9 mouse cellular contexts compared by ENCODE assay signal in the genomic region with DNA sequence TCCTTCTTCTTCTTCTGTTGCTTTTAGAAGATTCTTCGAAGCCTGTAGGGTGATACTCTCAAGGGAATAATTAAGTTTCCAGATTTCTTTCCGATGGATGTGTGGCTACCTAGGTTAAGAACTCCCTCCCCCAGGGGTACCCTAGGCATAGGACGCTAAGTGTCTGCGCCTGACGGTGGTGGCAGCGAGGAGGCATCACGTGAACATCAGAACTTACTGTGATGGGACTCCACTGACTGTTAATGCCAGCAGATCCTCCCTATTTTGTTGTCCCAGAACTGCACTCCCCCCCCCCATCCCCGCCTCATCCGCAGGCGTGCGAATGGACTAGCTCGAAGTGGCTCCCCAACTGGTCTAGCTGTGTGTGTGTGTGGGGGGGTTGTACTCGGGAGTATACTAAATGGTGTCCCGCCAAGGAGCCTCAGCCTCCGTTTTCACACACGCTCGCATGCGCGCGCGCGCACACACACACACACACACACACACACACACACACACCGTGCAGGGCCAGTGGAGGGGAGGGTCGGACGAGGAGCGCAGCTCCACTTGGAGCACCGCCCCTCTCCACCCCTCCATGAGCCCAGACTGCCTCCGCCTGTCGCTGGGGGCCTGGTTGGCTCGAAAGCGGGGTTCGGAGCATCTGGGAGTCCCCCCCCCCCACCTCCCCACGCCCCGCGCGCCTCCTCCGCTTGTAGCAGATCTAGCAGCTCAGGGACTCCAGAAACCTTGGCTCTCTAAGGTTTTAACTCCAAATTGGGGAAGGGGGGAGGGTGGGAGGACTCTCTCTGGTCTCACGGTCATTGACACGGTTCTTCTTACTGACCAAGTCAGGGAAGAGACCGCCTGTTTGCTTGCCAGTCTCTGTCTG. TPM values are rescaled to one million over a fixed set of nuclear protein-coding genes. Genes with fewer than 3 reads are reported as not detected.
DNase-seq lines count a peak whose midpoint lies in the region; ATAC-seq lines count a peak whose summit lies in the region.
"Had no signal": no experiment of that assay in that cellular context is flagged by ENCODE, and none has a peak within 500 bp of the region (broad histone marks: within the 10 kb centered on the region; RNA-seq: fewer than 3 reads in every experiment).

No protein-coding gene starts in this region.

- H3K4me1 ChIP-seq in liver, embryonic 12.5 days: peaks cover 15% of the 10 kb centered on the region; the same call in 1 of the 2 replicates
- H3K4me1 ChIP-seq in forebrain, embryonic 14.5 days (ENCODE audit: control insufficient read depth, insufficient read depth, low read length): peaks cover 9% of the 10 kb centered on the region
- peaks cover 53% of the 10 kb centered on the region for H3K4me1 ChIP-seq in limb, embryonic 13.5 days

- no peaks in the 10 kb centered on the region for H3K9me3 ChIP-seq in liver, embryonic 12.5 days (replicated peaks)
- H3K9me3 ChIP-seq in forebrain, embryonic 14.5 days (replicated peaks; ENCODE audit: control insufficient read depth, low read length): no peaks in the 10 kb centered on the region
- H3K9me3 ChIP-seq in limb, embryonic 13.5 days: no peaks in the 10 kb centered on the region

- H3K27me3 ChIP-seq in liver, embryonic 12.5 days (replicated peaks): peaks cover 97% of the 10 kb centered on the region
- H3K27me3 ChIP-seq in forebrain, embryonic 14.5 days (replicated peaks; ENCODE audit: control insufficient read depth, insufficient read depth, low read length): no peaks in the 10 kb centered on the region
- H3K27me3 ChIP-seq in limb, embryonic 13.5 days: peaks cover 95% of the 10 kb centered on the region

- no peaks in the 10 kb centered on the region for H3K36me3 ChIP-seq in liver, embryonic 12.5 days
- no peaks in the 10 kb centered on the region for H3K36me3 ChIP-seq in forebrain, embryonic 14.5 days (ENCODE audit: control insufficient read depth, insufficient read depth, low read length)
- no peaks in the 10 kb centered on the region for H3K36me3 ChIP-seq in limb, embryonic 13.5 days

- no peak for DNase-seq in liver
- peak; percentile 88 for DNase-seq in forebrain, embryonic 14.5 days (ENCODE audit: low spot score)
- peak; percentile 73 for DNase-seq in right cerebral cortex, postnatal 4 days
- no peak for DNase-seq in urinary bladder, adult 2 months (ENCODE audit: low spot score)
- no peak for DNase-seq in gastrocnemius, postnatal 10 days

- WGBS in liver, embryonic 12.5 days (ENCODE audit: insufficient replicate concordance): 3% methylated on average over 31 of the region's 40 CpGs
- under 1% methylated on average over 39 of the region's 40 CpGs for WGBS in forebrain, embryonic 14.5 days
- under 1% methylated on average over 38 of the region's 40 CpGs for WGBS in limb, embryonic 13.5 days

- 0 out of 2 replicates have a peak, but pooled peaks have one; percentile 19 for ATAC-seq in liver, embryonic 12.5 days
- peak; percentile 25 for ATAC-seq in forebrain, embryonic 14.5 days
- no peak for ATAC-seq in limb, embryonic 13.5 days (ENCODE audit: low FRiP score, low read depth)

- no peak overlapping the region for H3K4me2 ChIP-seq in liver, embryonic 12.5 days
- peak overlapping the region; percentile 99 for H3K4me2 ChIP-seq in forebrain, embryonic 14.5 days (ENCODE audit: low read length)
- peak overlapping the region; percentile 49 for H3K4me2 ChIP-seq in limb, embryonic 13.5 days (replicated peaks)

- H3K9ac ChIP-seq in liver, embryonic 12.5 days: no peak overlapping the region
- peak overlapping the region; percentile 83 for H3K9ac ChIP-seq in forebrain, embryonic 14.5 days (ENCODE audit: low read length)
- no peak overlapping the region for H3K9ac ChIP-seq in limb, embryonic 13.5 days

- H3K27ac ChIP-seq in liver, embryonic 12.5 days: no peak overlapping the region
- H3K27ac ChIP-seq in forebrain, embryonic 14.5 days (ENCODE audit: low read depth, low read length): peak overlapping the region; percentile 91
- no peak overlapping the region for H3K27ac ChIP-seq in limb, embryonic 13.5 days

- H3K4me3 ChIP-seq in liver, embryonic 12.5 days: no peak overlapping the region
- peak overlapping the region; percentile 89 for H3K4me3 ChIP-seq in forebrain, embryonic 14.5 days (ENCODE audit: low read depth, low read length)
- H3K4me3 ChIP-seq in limb, embryonic 13.5 days: peak overlapping the region; percentile 29
- H3K4me3 ChIP-seq: myocyte had no signal

RNA-seq across cellular contexts. Expression of gene Pou3f2, which starts 3.0 kb away (rescaled TPM):
- not detected in 2 replicates for polyA plus RNA-seq in liver, embryonic 12.5 days (2016; fragmentation: Nextera tagmentation; extraction: Ambion mirVana)
- 22.3 and 36.2 TPM in 2 replicates for polyA plus RNA-seq in forebrain, embryonic 14.5 days (2014; fragmentation: Nextera tagmentation; extraction: Ambion mirVana)
- 0.37 and 0.38 TPM in 2 replicates for polyA plus RNA-seq in limb, embryonic 13.5 days (2015; fragmentation: Nextera tagmentation; extraction: Ambion mirVana)
- polyA plus RNA-seq in urinary bladder, adult 2 months (2012; rRNA removed): 0.01 TPM in 2 replicates
- under 1 TPM; 0.14 to 0.18 TPM for total RNA-seq in gastrocnemius, postnatal 10 days (2021)
- total RNA-seq: hematopoietic stem cell, adult 5-6 weeks had no signal
- polyA plus RNA-seq: myocyte had no signal

Comparison
In these comparisons a context has a peak if more than half of its experiments do, and no peak if none do; other contexts are left out.
1. DNase-seq: peak in forebrain, embryonic 14.5 days (single experiment) and right cerebral cortex, postnatal 4 days (single experiment); none in liver (single experiment), urinary bladder, adult 2 months (single experiment) and gastrocnemius, postnatal 10 days (single experiment).
2. RNA of gene Pou3f2, which starts 3.0 kb away (polyA plus RNA-seq): 22.3 to 36.2 TPM in forebrain, embryonic 14.5 days; 0.37 to 0.38 TPM in limb, embryonic 13.5 days, 0.01 TPM in urinary bladder, adult 2 months and not detected in liver, embryonic 12.5 days; every median in the first group is over 10 times any median in the second.